Mouse (Mus musculus) adipocyte (in vitro differentiated cells): ENCODE measurements around the gene Ptprj.
A peak's percentile ranks its signal among the peaks of the same experiment; 100 is the strongest.
"Not testable (repeated sequence)": the region's sequence is repeated elsewhere in the genome, so short reads cannot be mapped to it uniquely, and the experiment has no call there.

ENCODE experiments used
- DNase-seq: peaks from one replicate; pipeline ENCODE4 v3.0.0-alpha.2; 2016; ENCODE audit warnings: low spot score

The Ptprj gene

GRCm38 (mm10) chr2:90577451-90578279, 2.8 kb downstream of the Ptprj start:
- DNase-seq = no peak

GRCm38 (mm10) chr2:90576936-90577335, 3.5 kb downstream of the Ptprj start:
- no peak for DNase-seq

- no peak for DNase-seq
Observed at GRCm38 (mm10) chr2:90576411-90576810, 4.0 kb downstream of the Ptprj start.

- DNase-seq = no peak
Observed at GRCm38 (mm10) chr2:90575713-90576112, 4.7 kb downstream of the Ptprj start.

- DNase-seq = no peak
Observed at GRCm38 (mm10) chr2:90575116-90575515, 5.3 kb downstream of the Ptprj start.

- no peak for DNase-seq
Observed at GRCm38 (mm10) chr2:90574536-90574935, 5.9 kb downstream of the Ptprj start.

- no peak for DNase-seq
Observed at GRCm38 (mm10) chr2:90573640-90574526, 6.6 kb downstream of the Ptprj start.

- no peak for DNase-seq
Observed at GRCm38 (mm10) chr2:90572126-90572525, 8.3 kb downstream of the Ptprj start.

- not testable (repeated sequence) for DNase-seq
Observed at GRCm38 (mm10) chr2:90571399-90571798, 9.0 kb downstream of the Ptprj start.

- no peak for DNase-seq
Observed at GRCm38 (mm10) chr2:90570871-90571270, 9.6 kb downstream of the Ptprj start.

GRCm38 (mm10) chr2:90570216-90570615, 10.2 kb downstream of the Ptprj start:
- no peak for DNase-seq

GRCm38 (mm10) chr2:90568961-90569481, 11.4 kb downstream of the Ptprj start:
- no peak for DNase-seq

- no peak for DNase-seq
Observed at GRCm38 (mm10) chr2:90568091-90568490, 12.4 kb downstream of the Ptprj start.

GRCm38 (mm10) chr2:90566773-90567528, 13.5 kb downstream of the Ptprj start:
- DNase-seq = no peak

- DNase-seq = no peak
Observed at GRCm38 (mm10) chr2:90566046-90566445, 14.4 kb downstream of the Ptprj start.

GRCm38 (mm10) chr2:90565192-90565929, 15.1 kb downstream of the Ptprj start:
- DNase-seq = peak; percentile 24

- DNase-seq = no peak
Observed at GRCm38 (mm10) chr2:90564552-90564951, 15.9 kb downstream of the Ptprj start.

GRCm38 (mm10) chr2:90563171-90563570, 17.3 kb downstream of the Ptprj start:
- no peak for DNase-seq

GRCm38 (mm10) chr2:90562126-90562670, 18.2 kb downstream of the Ptprj start:
- DNase-seq = no peak

GRCm38 (mm10) chr2:90560197-90560843, 20.1 kb downstream of the Ptprj start:
- DNase-seq = no peak
